Mouse (Mus musculus): ENCODE measurements around the gene Abcg4. TPM values are rescaled to one million over a fixed set of nuclear protein-coding genes. Genes with fewer than 3 reads are reported as not detected.
"Not testable (repeated sequence)": the region's sequence is repeated elsewhere in the genome, so short reads cannot be mapped to it uniquely, and the experiment has no call there.

Gene Abcg4
- polyA plus RNA-seq, 1 experiment from 2014 or later: 16.4 TPM

DNA sequence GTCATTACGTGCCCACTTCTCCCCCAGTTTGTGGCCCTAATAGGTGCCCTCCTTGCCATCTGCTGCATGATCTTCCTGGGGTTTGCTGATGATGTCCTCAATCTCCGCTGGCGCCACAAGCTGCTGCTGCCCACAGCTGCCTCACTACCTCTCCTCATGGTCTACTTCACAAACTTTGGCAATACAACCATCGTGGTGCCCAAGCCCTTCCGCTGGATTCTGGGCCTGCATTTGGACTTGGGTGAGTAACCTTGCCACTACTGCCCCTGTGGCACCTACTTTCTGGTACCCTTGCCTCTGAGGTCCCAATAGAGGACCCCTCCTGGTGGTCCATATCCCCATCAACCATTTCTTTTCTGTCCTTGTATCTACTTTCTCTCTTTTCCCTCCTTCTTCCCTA is 39.5 kb upstream of the Abcg4 start:
- H3K4me1 ChIP-seq (replicated peaks): peaks cover 39% of the 10 kb centered on the region
- H3K27me3 ChIP-seq: no peaks in the 10 kb centered on the region
- 88% methylated on average over 5 of the region's 5 CpGs for WGBS (ENCODE audit: insufficient replicate concordance)
- no peaks in the 10 kb centered on the region for H3K9me3 ChIP-seq (replicated peaks)
- peak overlapping the region; percentile 88; the same call in 1 of the 2 replicates for H3K9ac ChIP-seq
- ATAC-seq (ENCODE audit: insufficient read depth): no peak
- H3K36me3 ChIP-seq (replicated peaks): peaks cover 44% of the 10 kb centered on the region
- peak overlapping the region; percentile 91 for H3K4me2 ChIP-seq
- H3K27ac ChIP-seq (replicated peaks): peak overlapping the region; percentile 88
- peak overlapping the region; percentile 81 for H3K4me3 ChIP-seq (replicated peaks)

DNA sequence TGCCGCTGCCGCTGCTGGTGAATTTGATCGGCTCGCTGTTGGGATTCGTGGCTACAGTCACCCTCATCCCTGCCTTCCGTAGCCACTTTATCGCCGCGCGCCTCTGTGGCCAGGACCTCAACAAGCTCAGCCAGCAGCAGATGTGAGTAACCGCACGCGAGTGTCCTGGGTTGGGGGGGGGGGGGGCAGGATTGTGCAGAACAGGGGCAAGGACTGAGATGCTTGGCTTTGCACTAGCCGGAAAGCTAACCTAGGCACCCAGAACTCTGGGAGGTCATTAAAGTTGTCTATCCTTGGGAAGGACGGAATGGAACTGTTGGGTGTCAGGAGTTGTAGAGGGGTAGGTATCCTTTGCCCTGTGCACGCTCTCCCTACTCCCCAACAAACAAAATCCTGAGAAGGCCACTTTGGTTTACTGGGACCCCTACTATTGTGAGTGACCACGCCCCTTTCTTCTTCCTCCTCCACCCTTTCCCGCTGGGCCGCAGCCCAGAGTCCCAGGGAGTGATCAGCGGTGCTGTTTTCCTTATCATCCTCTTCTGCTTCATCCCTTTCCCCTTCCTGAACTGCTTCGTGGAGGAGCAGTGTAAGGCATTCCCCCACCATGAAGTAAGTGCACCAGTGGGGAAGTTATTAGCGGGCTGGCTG is 38.8 kb upstream of the Abcg4 start:
- Histone ChIP-seq H3K9ac (peak overlapping the region; percentile 88), H3K4me1 (replicated peaks) (peaks cover 42% of the 10 kb centered on the region), H3K4me3 (replicated peaks) (peak overlapping the region; percentile 81), H3K27me3 (no peaks in the 10 kb centered on the region), H3K36me3 (replicated peaks) (peaks cover 38% of the 10 kb centered on the region), H3K9me3 (replicated peaks) (no peaks in the 10 kb centered on the region), H3K27ac (replicated peaks) (peak overlapping the region; percentile 88), H3K4me2 (peak overlapping the region; percentile 91)
- ATAC-seq (ENCODE audit: insufficient read depth): peak; percentile 40
- WGBS (ENCODE audit: insufficient replicate concordance): under 1% methylated on average over 22 of the region's 22 CpGs

DNA sequence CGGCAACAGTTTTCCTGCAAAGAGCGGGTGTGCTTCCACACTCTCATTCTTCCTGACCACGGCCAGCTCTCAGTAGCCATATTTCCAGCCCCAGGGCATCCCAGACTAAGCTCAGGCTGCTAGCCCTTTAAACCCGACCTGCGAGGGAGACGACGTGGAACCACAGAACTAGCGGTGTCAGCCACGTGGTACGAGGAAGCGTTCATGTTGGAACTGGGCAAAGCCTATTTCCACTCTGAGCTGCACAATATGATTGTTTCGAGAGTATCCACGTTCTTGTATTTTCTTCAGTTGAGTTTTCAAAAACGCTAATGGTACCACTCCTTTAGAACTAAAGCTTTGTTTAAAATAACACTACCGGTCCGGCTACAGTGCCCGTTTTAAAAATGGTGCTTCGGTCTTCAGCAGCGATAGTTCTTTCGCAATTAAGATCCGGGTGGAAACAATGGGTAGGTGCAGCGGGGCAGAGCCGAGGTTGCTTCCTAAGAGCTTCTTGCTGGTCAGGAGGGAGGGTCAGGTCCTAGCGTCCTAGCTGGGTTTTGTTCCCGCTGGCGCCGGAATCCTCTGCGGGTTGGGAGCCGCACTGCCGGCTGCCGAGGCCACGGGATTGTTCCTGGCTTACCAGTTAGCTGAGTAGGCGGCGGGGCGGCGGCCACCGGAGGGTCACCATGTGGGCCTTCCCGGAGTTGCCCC is 38.1 kb upstream of the Abcg4 start:
- H3K4me2 ChIP-seq: peak overlapping the region; percentile 91
- under 1% methylated on average over 38 of the region's 38 CpGs for WGBS (ENCODE audit: insufficient replicate concordance)
- ATAC-seq (ENCODE audit: insufficient read depth): peak; percentile 86
- H3K36me3 ChIP-seq (replicated peaks): peaks cover 32% of the 10 kb centered on the region
- peak overlapping the region; percentile 81 for H3K4me3 ChIP-seq (replicated peaks)
- H3K4me1 ChIP-seq (replicated peaks): peaks cover 43% of the 10 kb centered on the region
- peak overlapping the region; percentile 88 for H3K27ac ChIP-seq (replicated peaks)
- H3K9me3 ChIP-seq (replicated peaks): no peaks in the 10 kb centered on the region
- peak overlapping the region; percentile 88 for H3K9ac ChIP-seq
- no peaks in the 10 kb centered on the region for H3K27me3 ChIP-seq

DNA sequence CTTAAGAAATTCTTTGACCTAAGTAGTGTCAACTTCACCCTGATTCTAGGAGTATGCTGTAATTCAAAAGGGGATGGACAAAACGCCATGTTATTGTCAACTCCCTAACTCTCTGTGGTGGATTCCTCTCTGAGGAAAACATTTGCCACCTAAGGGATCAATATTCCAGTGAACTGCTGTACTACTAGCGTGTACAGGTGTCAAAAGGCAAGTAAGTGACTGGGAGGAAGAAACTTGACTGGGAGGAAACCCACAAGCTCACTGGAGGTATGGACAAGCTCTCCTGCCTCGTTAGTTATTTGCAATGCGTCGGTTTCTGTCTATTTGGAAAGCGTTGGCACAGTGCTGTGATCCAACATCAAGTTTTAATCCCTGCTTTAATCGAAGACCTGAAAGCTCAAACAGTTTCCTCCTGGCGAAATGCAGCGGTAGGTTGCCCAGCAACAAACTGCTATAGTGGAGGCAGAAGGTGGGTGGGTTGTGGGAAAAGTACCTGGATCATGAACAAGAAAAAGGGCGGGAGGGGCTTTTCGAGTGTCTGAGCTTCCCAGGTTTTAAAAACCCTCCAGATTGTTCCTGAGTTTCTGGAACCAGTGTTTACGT is 37.5 kb upstream of the Abcg4 start, which contains the start of gene Dpagt1:
Gene Dpagt1, plus strand, starts transcription at position 252 of the 603 bp plus-strand sequence.
- Histone ChIP-seq H3K27me3 (no peaks in the 10 kb centered on the region), H3K36me3 (replicated peaks) (peaks cover 25% of the 10 kb centered on the region), H3K9me3 (replicated peaks) (no peaks in the 10 kb centered on the region), H3K4me3 (replicated peaks) (peak within 1 kb of the TSS; percentile 81), H3K27ac (replicated peaks) (peak within 1 kb of the TSS; percentile 88), H3K9ac (peak within 1 kb of the TSS; percentile 88), H3K4me2 (peak within 1 kb of the TSS; percentile 91), H3K4me1 (replicated peaks) (peaks cover 49% of the 10 kb centered on the region)
- 3% methylated on average over 12 of the region's 12 CpGs for WGBS (ENCODE audit: insufficient replicate concordance)
- ATAC-seq (ENCODE audit: insufficient read depth): no peak; the same call in 1 of the 2 replicates

DNA sequence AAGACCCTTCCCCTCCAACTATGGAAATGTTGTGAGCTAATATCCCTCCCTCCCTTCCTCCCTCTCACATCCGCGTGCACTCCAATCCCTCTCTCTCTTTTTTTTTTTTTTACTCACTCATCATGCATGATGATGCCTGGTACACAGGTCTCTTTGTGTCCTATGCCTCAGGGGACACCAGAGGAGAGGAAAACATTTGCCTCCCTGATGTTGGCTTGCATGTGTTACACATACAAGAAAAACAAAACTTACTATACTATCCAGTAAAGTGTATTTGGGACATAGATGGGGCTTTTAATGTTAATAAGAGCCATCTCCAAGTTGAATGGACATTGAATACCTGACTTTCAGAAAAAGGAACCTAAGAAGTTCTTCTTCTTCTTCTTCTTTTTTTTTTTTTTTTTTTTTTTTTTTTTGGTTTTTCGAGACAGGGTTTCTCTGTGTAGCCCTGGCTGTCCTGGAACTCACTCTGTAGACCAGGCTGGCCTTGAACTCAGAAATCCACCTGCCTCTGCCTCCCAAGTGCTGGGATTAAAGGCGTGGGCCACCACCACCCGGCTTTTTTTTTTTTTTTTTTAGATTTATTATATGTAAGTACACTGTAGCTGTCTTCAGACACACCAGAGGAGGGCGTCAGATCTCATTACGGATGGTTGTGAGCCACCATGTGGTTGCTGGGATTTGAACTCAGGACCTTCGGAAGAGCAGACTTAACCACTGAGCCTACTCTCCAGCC is 36.8 kb upstream of the Abcg4 start:
- Histone ChIP-seq H3K36me3 (replicated peaks) (peaks cover 19% of the 10 kb centered on the region), H3K4me2 (peak overlapping the region; percentile 91), H3K9ac (peak overlapping the region; percentile 88; the same call in 1 of the 2 replicates), H3K27ac (replicated peaks) (peak overlapping the region; percentile 88), H3K4me1 (replicated peaks) (peaks cover 55% of the 10 kb centered on the region), H3K4me3 (replicated peaks) (peak overlapping the region; percentile 81; the same call in 1 of the 2 replicates)
- not testable (repeated sequence) for H3K9me3 ChIP-seq (replicated peaks); H3K27me3 ChIP-seq; ATAC-seq (ENCODE audit: insufficient read depth)
- 46% methylated on average over 7 of the region's 8 CpGs for WGBS (ENCODE audit: insufficient replicate concordance)

DNA sequence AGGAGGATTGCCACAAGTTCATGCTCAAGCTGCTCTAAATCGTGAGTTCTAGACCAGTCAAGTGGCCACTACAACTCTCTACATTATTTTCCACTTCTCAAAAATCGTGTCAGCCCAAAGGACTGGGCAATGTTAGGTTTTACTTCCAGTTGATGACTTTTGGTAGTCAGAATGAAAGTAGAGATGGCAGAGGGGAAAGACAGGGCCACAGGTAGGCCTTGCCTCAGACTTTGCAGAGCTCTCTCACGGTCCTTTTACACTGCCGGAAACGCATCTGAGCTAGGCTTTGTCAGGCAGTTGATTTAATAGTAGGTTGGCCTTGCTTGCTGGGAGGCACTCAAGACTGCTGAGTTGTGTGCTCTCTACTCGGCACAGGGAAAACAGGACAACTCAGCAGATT is 35.7 kb upstream of the Abcg4 start:
- no peaks in the 10 kb centered on the region for H3K27me3 ChIP-seq
- H3K36me3 ChIP-seq (replicated peaks): peaks cover 9% of the 10 kb centered on the region
- 77% methylated on average over 6 of the region's 6 CpGs for WGBS (ENCODE audit: insufficient replicate concordance)
- no peak overlapping the region for H3K4me3 ChIP-seq (replicated peaks)
- no peak overlapping the region for H3K27ac ChIP-seq (replicated peaks)
- no peak overlapping the region for H3K4me2 ChIP-seq
- no peaks in the 10 kb centered on the region for H3K9me3 ChIP-seq (replicated peaks)
- H3K4me1 ChIP-seq (replicated peaks): peaks cover 56% of the 10 kb centered on the region
- no peak for ATAC-seq (ENCODE audit: insufficient read depth)
- no peak overlapping the region for H3K9ac ChIP-seq

DNA sequence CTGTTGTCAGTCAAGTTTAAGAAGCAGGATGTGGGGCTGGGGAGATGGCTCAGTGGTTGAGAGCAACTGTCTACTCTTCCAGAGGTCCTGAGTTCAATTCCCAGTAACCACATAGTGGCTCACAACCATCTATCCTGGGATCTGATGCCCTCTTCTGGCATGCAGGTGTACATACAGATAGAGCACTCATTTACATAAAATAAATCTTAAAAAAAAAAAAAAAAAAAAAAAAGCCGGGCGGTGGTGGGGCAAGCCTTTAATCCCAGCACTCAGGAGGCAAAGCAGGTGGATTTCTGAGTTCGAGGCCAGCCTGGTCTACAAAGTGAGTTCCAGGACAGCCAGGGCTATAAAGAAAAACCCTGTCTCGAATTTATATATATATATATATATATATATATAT is 35.2 kb upstream of the Abcg4 start:
- ATAC-seq (ENCODE audit: insufficient read depth); H3K27me3 ChIP-seq; H3K27ac ChIP-seq (replicated peaks); H3K9ac ChIP-seq; H3K36me3 ChIP-seq (replicated peaks); H3K4me3 ChIP-seq (replicated peaks); H3K4me2 ChIP-seq; H3K9me3 ChIP-seq (replicated peaks): not testable (repeated sequence)
- 65% methylated on average over 4 of the region's 4 CpGs for WGBS (ENCODE audit: insufficient replicate concordance)
- H3K4me1 ChIP-seq (replicated peaks): peaks cover 61% of the 10 kb centered on the region

DNA sequence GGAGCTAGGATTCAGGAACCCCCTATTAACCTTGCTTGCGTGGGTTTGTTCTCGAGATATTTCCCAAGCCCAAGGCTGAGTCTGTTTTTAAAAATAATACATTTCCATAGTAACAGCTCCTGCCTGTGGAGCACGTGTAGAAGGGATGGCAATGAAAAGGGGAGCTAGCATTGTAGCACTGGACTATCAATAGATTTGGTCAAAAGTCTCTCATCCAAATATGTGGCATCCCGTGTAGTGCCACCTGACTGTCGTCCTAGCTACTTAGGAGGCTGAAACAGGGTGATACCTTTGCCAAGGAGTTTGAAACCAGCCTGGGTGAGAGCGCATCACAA is 32.4 kb upstream of the Abcg4 start:
- H3K4me2 ChIP-seq: peak overlapping the region; percentile 84
- H3K9ac ChIP-seq: peak overlapping the region; percentile 52; the same call in 1 of the 2 replicates
- no peak for ATAC-seq (ENCODE audit: insufficient read depth)
- H3K27ac ChIP-seq (replicated peaks): peak overlapping the region; percentile 84
- WGBS (ENCODE audit: insufficient replicate concordance): 23% methylated on average over 6 of the region's 6 CpGs
- peaks cover 20% of the 10 kb centered on the region for H3K36me3 ChIP-seq (replicated peaks)
- H3K9me3 ChIP-seq (replicated peaks): no peaks in the 10 kb centered on the region
- H3K27me3 ChIP-seq: no peaks in the 10 kb centered on the region
- peak overlapping the region; percentile 99 for H3K4me3 ChIP-seq (replicated peaks)
- peaks cover 60% of the 10 kb centered on the region for H3K4me1 ChIP-seq (replicated peaks)

DNA sequence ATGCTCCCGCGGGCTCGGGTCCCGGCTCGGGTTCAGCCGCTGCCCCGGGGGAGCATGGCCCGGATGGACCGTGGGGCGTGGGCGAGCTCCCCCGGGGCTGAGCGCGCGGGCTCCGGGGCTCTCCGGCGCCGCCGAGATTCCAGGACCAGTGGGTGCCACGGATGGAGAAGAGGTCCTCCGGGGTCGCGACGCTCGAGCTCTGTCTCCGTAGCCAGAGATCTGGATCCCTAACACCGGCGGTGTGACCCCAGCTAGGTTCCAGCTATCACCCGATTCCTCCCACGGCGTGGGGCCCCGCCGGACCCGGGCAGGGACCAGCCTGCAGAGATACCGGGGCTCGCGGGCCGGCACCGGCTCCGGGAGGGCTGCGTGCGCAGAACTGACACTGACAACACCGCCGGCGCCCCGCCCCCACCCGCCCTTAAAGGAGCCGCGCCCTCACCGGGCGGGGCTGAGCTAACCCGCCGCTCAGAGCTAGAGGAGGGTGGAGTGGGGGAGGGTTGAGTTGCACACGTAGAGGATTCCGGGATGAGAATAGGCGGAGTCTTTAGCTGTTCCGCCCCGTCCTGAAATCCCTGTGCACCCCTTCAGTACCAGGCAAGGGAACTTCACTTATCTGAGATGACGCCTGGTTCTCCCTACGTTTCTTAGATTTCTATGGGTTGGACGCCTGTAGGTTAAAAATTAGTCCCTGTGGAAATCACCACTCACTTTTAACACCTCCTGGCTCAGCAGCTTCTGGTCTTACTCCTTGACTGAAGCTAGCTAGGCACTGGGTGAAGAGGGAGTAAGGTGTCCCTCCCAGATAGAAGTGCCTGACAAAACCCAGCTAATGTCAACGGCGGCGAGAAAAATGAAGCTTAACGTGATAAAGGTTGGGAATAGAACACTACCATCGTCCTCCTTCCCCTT is 31.7 kb upstream of the Abcg4 start, which contains the start of gene C2cd2l:
Gene C2cd2l, minus strand, starts transcription at position 399 of the 912 bp plus-strand sequence.
- ATAC-seq (ENCODE audit: insufficient read depth): peak; percentile 96
- Histone ChIP-seq H3K4me3 (replicated peaks) (peak within 1 kb of the TSS; percentile 99), H3K9me3 (replicated peaks) (no peaks in the 10 kb centered on the region), H3K4me2 (peak within 1 kb of the TSS; percentile 84), H3K36me3 (replicated peaks) (peaks cover 26% of the 10 kb centered on the region), H3K9ac (peak within 1 kb of the TSS; percentile 100), H3K27me3 (no peaks in the 10 kb centered on the region), H3K27ac (replicated peaks) (peak within 1 kb of the TSS; percentile 91), H3K4me1 (replicated peaks) (peaks cover 57% of the 10 kb centered on the region)
- under 1% methylated on average over 67 of the region's 67 CpGs for WGBS (ENCODE audit: insufficient replicate concordance)
